Mouse (Mus musculus): Measurements from ENCODE around the gene Sike1.

Gene Sike1

GRCm38 (mm10) chr3:103026174-103026573 is 30.7 kb downstream of the Sike1 start:
- no peak for DNase-seq (ENCODE audit: low read depth, low spot score)

- DNase-seq (ENCODE audit: low read depth, low spot score) = no peak
Measured at GRCm38 (mm10) chr3:103040285-103040684, 44.8 kb downstream of the Sike1 start.

GRCm38 (mm10) chr3:103040861-103041379 is 45.4 kb downstream of the Sike1 start:
- DNase-seq (ENCODE audit: low read depth, low spot score) = no peak

GRCm38 (mm10) chr3:103056016-103056595 is 60.6 kb downstream of the Sike1 start:
- DNase-seq (ENCODE audit: low read depth, low spot score) = no peak

GRCm38 (mm10) chr3:103057752-103058151 is 62.2 kb downstream of the Sike1 start:
- no peak for DNase-seq (ENCODE audit: low read depth, low spot score)
